Mouse (Mus musculus) lung, postnatal 4 days (tissue): ENCODE data around the gene Mrpl28.
"Not testable (repeated sequence)": the region's sequence is repeated elsewhere in the genome, so short reads cannot be mapped to it uniquely, and the experiment has no call there.

ENCODE experiments used
- DNase-seq, 2 experiments: peaks; one replicate each; pipeline ENCODE4 v3.0.0; 2021

Mrpl28 gene

GRCm38 (mm10) chr17:26123267-26123684, at the start of gene Mrpl28:
TSS of gene Mrpl28 (plus strand) at chr17:26123500.
- peak; percentile 94 for DNase-seq

GRCm38 (mm10) chr17:26075246-26075645, 48.1 kb upstream of the Mrpl28 start:
- no peak for DNase-seq

GRCm38 (mm10) chr17:26078851-26079250, 44.4 kb upstream of the Mrpl28 start:
- DNase-seq: no peak

GRCm38 (mm10) chr17:26080867-26081266, 42.4 kb upstream of the Mrpl28 start:
- no peak for DNase-seq

- DNase-seq: no peak
These were observed 36.2 kb upstream of the Mrpl28 start for GRCm38 (mm10) chr17:26087059-26087564.

- peak; percentile 90 to 95 for DNase-seq
These were observed 33.2 kb upstream of the Mrpl28 start, which contains the start of gene Decr2 for GRCm38 (mm10) chr17:26089905-26090632. TSS of gene Decr2 (minus strand) at chr17:26090337.

- no peak for DNase-seq
These were observed 28.7 kb upstream of the Mrpl28 start for GRCm38 (mm10) chr17:26094531-26095110.

GRCm38 (mm10) chr17:26095121-26095740, 28.1 kb upstream of the Mrpl28 start, which contains the start of gene Nme4:
TSS of gene Nme4 (minus strand) at chr17:26095602.
- DNase-seq: peak; percentile 48 to 62

GRCm38 (mm10) chr17:26098461-26098860, 24.8 kb upstream of the Mrpl28 start:
- no peak for DNase-seq

- DNase-seq: not testable (repeated sequence)
These were observed 24.0 kb upstream of the Mrpl28 start for GRCm38 (mm10) chr17:26099316-26099715.

GRCm38 (mm10) chr17:26100166-26100565, 23.1 kb upstream of the Mrpl28 start:
- no peak for DNase-seq

GRCm38 (mm10) chr17:26101478-26101877, 21.8 kb upstream of the Mrpl28 start:
- DNase-seq: no peak

- no peak for DNase-seq
These were observed 17.7 kb upstream of the Mrpl28 start for GRCm38 (mm10) chr17:26105619-26106018.

GRCm38 (mm10) chr17:26110156-26110555, 13.1 kb upstream of the Mrpl28 start:
- no peak for DNase-seq

GRCm38 (mm10) chr17:26111024-26111423, 12.3 kb upstream of the Mrpl28 start:
- no peak for DNase-seq

GRCm38 (mm10) chr17:26111722-26112121, 11.6 kb upstream of the Mrpl28 start:
- DNase-seq: no peak

GRCm38 (mm10) chr17:26112751-26113150, 10.5 kb upstream of the Mrpl28 start:
- no peak for DNase-seq

- DNase-seq: peak; percentile 81 to 84
These were observed 9.9 kb upstream of the Mrpl28 start, which contains the start of gene Tmem8 for GRCm38 (mm10) chr17:26113181-26113948. TSS of gene Tmem8 (plus strand) at chr17:26113299.

GRCm38 (mm10) chr17:26114061-26114460, 9.2 kb upstream of the Mrpl28 start:
- DNase-seq: no peak

- not testable (repeated sequence) for DNase-seq
These were observed 8.8 kb upstream of the Mrpl28 start for GRCm38 (mm10) chr17:26114461-26114860.

GRCm38 (mm10) chr17:26115205-26115898, 7.9 kb upstream of the Mrpl28 start:
- DNase-seq: peak; percentile 50 to 75

- no peak for DNase-seq
These were observed 7.3 kb upstream of the Mrpl28 start for GRCm38 (mm10) chr17:26115956-26116487.
